Mouse (Mus musculus) heart, embryonic 11.5 days (tissue): ENCODE data around the gene Defa20. TPM values are rescaled to one million over a fixed set of nuclear protein-coding genes. Genes with fewer than 3 reads are reported as not detected.
"Not testable (repeated sequence)": the region's sequence is repeated elsewhere in the genome, so short reads cannot be mapped to it uniquely, and the experiment has no call there.

Source experiments
- ATAC-seq: fragments of 200-750 bp; cut with Nextera tagmentation; replicated peaks from 2 replicates; pipeline ENCODE4 v1.8.0; 2017; ENCODE audit warnings: moderate library complexity; ENCODE audit not compliant: insufficient number of reproducible peaks, low FRiP score, low TSS enrichment
- H3K27ac ChIP-seq: fragments of 300-500 bp; sonication (generic); 2 replicates; pipeline ENCODE4 v1.5.1; 2014; ENCODE audit warnings: mild to moderate bottlenecking, low read depth, low read length
- H3K27me3 ChIP-seq: fragments of 300-500 bp; sonication (generic); 2 replicates; pipeline ENCODE4 v1.6.1; 2014; ENCODE audit warnings: mild to moderate bottlenecking, low read length, mixed read lengths; ENCODE audit not compliant: control insufficient read depth, insufficient read depth
- H3K36me3 ChIP-seq: fragments of 300-500 bp; sonication (generic); 2 replicates; pipeline ENCODE4 v1.6.1; 2014; ENCODE audit warnings: mild to moderate bottlenecking, low read length, moderate library complexity, mixed read lengths; ENCODE audit not compliant: control insufficient read depth, insufficient read depth
- H3K4me1 ChIP-seq: fragments of 300-500 bp; sonication (generic); 2 replicates; pipeline ENCODE4 v1.6.1; 2014; ENCODE audit warnings: low read length; ENCODE audit not compliant: control insufficient read depth, insufficient read depth
- H3K4me2 ChIP-seq: fragments of 300-500 bp; sonication (generic); 2 replicates; pipeline ENCODE4 v1.6.1; 2014; ENCODE audit warnings: mild to moderate bottlenecking, moderate library complexity
- H3K4me3 ChIP-seq: fragments of 300-500 bp; sonication (generic); 2 replicates; pipeline ENCODE4 v1.5.1; 2014; ENCODE audit warnings: low read depth, low read length
- H3K9ac ChIP-seq: fragments of 300-500 bp; sonication (generic); 2 replicates; pipeline ENCODE4 v1.6.1; 2014; ENCODE audit warnings: mild to moderate bottlenecking, low read depth, low read length, moderate library complexity
- H3K9me3 ChIP-seq: fragments of 300-500 bp; sonication (generic); replicated peaks from 2 replicates; pipeline ENCODE4 v1.6.1; 2016; ENCODE audit warnings: low read length; ENCODE audit not compliant: control insufficient read depth
- WGBS: fragments of 180-500 bp; shearing (Covaris S2); extraction: QIAGEN DNeasy Blood & Tissue Kit; methylation state at CpG from one replicate; pipeline ENCODE4 v1.1.7; 2014; ENCODE audit not compliant: insufficient replicate concordance; 5-methylcytosine and 5-hydroxymethylcytosine counted together
- polyA plus RNA-seq: library from polyadenylated mRNA; unstranded; fragments of >200 nt; fragmentation: Nextera tagmentation; extraction: Ambion mirVana; gene quantifications from 2 replicates; pipeline ENCODE4 v1.2.1, GENCODE M21; 2014

The Defa20 gene
- not detected in 2 replicates for polyA plus RNA-seq

- not testable (repeated sequence) for H3K4me1 ChIP-seq, H3K27ac ChIP-seq, H3K9ac ChIP-seq, H3K4me2 ChIP-seq, H3K27me3 ChIP-seq, ATAC-seq, H3K36me3 ChIP-seq, H3K9me3 ChIP-seq, H3K4me3 ChIP-seq
- WGBS: no CpG with 5 or more reads among the region's 2 CpGs
Measured at GRCm38 (mm10) chr8:21508958-21509357, at the start of gene Defa20. Defa20 (plus strand) TSS chr8:21509258.

GRCm38 (mm10) chr8:21528732-21529131 lies 19.7 kb downstream of the Defa20 start, which contains the start of gene Defa32:
Defa32 (plus strand) TSS chr8:21529032.
- H3K4me3 ChIP-seq, H3K4me2 ChIP-seq, H3K9me3 ChIP-seq, ATAC-seq, H3K4me1 ChIP-seq, H3K27ac ChIP-seq, H3K27me3 ChIP-seq, H3K9ac ChIP-seq, H3K36me3 ChIP-seq: not testable (repeated sequence)
- WGBS: no CpG with 5 or more reads among the region's 2 CpGs

Other genes starting within 250 kb of the Defa20 start
- not detected in 2 replicates for gene Defa27, start 193.7 kb upstream of the Defa20 start, polyA plus RNA-seq
- gene Defa29, start 182.2 kb upstream of the Defa20 start, polyA plus RNA-seq: not detected in 2 replicates
- gene Defa2, start 130.7 kb upstream of the Defa20 start, polyA plus RNA-seq: not detected in 2 replicates
- not detected in 2 replicates for gene Defa33, start 117.4 kb upstream of the Defa20 start, polyA plus RNA-seq
- not detected in 2 replicates for gene Defa36, start 81.8 kb upstream of the Defa20 start, polyA plus RNA-seq
- gene Gm7849, start 52.7 kb upstream of the Defa20 start, polyA plus RNA-seq: not detected in 2 replicates
- gene Defa32, start 19.8 kb downstream of the Defa20 start, polyA plus RNA-seq: not detected in 2 replicates
- gene Defa37, start 56.1 kb downstream of the Defa20 start, polyA plus RNA-seq: not detected in 2 replicates
- not detected in 2 replicates for gene Defa28, start 73.7 kb downstream of the Defa20 start, polyA plus RNA-seq
- gene Gm7861, start 85.2 kb downstream of the Defa20 start, polyA plus RNA-seq: not detected in 2 replicates
- not detected in 2 replicates for gene Defa26, start 108.9 kb downstream of the Defa20 start, polyA plus RNA-seq
- not detected in 2 replicates for gene Defa17, start 146.5 kb downstream of the Defa20 start, polyA plus RNA-seq
- not detected in 2 replicates for gene Defa34, start 156.5 kb downstream of the Defa20 start, polyA plus RNA-seq
- gene AY761184, start 194.4 kb downstream of the Defa20 start, polyA plus RNA-seq: not detected in 2 replicates
- gene Defa24, start 225.2 kb downstream of the Defa20 start, polyA plus RNA-seq: not detected in 2 replicates